Mouse (Mus musculus) adrenal gland, adult 2 months (tissue): ENCODE data around the gene Cfap57. TPM values are rescaled to one million over a fixed set of nuclear protein-coding genes. Genes with fewer than 3 reads are reported as not detected.

Source experiments
- DNase-seq: peaks from one replicate; pipeline ENCODE4 v3.0.0; 2021
- long read RNA-seq: library from polyadenylated mRNA; stranded (forward); transcript quantifications from one replicate; pipeline ENCODE4 v2.0.0, GENCODE M21; 2021
- polyA plus RNA-seq: library from polyadenylated mRNA; depleted of rRNA; stranded (reverse); fragments of >200 nt; gene quantifications from 2 replicates; pipeline ENCODE4 v1.2.3, GENCODE M21; 2012; rRNA removed
- total RNA-seq, 2 experiments: library from RNA; stranded (reverse); gene quantifications; 2 replicates each; pipeline ENCODE4 v1.2.3; 2021

The Cfap57 gene
- total RNA-seq, result under 1 TPM in 1 of 2 experiments, not detected in 1; 0.06 TPM
- not detected in 2 replicates for polyA plus RNA-seq
- long read RNA-seq, result 0 reads

- DNase-seq, result peak; percentile 92
Observed at GRCm38 (mm10) chr4:118620279-118620966, at the start of gene Cfap57, which contains the start of gene Ebna1bp2. TSS of gene Cfap57 (minus strand) at chr4:118620777. TSS of gene Ebna1bp2 (plus strand) at chr4:118620799.

DNA sequence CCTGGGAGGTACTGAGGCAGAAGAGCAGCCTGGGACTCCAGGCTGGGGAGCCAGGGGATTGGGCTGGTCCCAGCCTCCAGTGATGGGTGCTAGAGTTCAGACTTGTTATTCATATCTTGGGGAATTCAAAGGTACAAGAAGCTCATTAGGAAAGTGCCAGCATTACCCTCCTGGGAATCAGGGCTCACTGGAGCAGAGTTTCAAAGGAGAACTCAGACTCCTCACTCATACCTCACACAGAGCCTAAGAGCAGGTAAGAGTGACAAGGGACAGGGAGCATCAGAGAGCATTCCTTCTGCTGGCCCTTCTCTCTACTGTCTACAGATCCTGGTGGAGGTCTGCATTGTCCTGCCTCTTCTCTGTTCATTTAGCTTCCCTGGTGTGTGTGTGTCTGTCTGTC lies 38.1 kb upstream of the Cfap57 start, which contains the start of gene Olfr62:
TSS of gene Olfr62 (plus strand) at position 301 of the 400 bp plus-strand sequence.
- no peak for DNase-seq

DNA sequence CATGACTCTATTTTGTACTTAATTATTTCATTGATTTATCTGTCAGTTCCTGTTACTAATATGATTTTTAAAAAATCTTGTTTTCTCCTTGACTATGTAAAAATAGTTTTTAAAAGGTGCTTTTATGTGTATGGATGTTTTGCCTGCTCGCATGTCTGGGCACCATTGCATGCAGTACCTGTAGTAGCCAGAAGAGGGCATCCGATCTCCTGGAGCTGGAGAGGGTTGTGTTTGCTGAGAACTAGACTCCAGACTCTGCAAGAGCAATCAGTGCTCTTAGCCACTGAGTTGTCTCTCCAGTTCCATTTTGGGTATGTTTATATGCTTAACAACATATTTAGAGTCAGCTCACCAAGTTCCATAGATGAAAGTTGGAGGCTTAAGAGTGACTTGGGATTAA lies 24.7 kb upstream of the Cfap57 start:
- peak; percentile 33 for DNase-seq

DNA sequence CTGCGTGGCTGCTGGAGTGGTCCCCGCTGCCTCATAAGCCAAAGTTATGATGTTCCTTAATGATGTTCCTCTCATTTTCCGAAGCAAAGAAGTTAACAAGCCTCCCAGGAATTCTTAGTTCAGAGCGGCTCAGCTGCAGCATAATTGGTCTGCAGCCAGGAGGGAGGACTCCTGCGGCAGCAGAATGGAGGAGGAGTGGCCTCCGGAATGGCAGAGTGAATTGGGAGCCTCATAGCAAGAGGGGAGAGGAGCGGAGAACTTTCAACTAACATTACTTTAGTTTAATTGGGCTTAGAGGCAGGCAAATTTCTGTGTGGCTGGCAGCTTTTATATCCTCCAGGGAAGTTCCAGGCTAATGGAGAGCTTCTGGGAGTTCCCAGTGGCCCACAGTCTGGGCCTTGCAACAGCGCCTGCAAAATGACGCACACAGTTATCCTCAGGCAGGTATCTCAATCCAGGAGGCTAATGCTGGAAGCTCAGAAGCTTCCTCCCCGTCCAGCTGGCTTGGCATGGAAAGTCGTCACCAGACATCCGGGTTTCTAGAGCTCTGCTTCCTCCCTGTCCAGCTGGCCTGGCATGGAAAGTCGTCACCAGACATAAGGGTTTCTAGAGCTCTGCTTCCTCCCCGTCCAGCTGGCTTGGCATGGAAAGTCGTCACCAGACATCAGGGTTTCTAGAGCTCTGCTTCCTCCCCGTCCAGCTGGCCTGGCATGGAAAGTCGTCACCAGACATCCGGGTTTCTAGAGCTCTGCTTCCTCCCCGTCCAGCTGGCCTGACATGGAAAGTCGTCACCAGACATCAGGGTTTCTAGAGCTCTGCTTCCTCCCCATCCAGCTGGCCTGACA lies 22.0 kb upstream of the Cfap57 start:
- DNase-seq, result no peak

GRCm38 (mm10) chr4:118630261-118630660 lies 9.7 kb upstream of the Cfap57 start:
- no peak for DNase-seq

- no peak for DNase-seq
Observed at GRCm38 (mm10) chr4:118621781-118622180, 1.2 kb upstream of the Cfap57 start.

DNA sequence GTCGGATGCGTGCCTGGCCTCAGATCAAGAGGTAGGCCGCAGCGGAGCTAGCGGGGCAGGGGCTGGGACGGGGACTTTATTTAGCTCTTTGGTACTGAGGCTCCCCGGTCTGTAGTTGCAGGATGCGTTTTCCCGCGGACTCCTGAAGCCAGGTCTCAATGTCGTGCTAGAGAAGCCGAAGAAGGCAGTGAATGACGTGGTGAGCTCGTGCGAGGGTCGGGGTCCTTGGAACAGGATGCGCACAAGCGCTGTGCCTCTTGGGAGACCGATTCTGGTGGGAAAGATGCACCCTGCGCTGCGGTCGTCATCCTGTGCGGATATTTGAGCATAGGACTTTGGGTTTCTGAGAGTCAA lies 367 bp upstream of the Cfap57 start:
- DNase-seq, result no peak

DNA sequence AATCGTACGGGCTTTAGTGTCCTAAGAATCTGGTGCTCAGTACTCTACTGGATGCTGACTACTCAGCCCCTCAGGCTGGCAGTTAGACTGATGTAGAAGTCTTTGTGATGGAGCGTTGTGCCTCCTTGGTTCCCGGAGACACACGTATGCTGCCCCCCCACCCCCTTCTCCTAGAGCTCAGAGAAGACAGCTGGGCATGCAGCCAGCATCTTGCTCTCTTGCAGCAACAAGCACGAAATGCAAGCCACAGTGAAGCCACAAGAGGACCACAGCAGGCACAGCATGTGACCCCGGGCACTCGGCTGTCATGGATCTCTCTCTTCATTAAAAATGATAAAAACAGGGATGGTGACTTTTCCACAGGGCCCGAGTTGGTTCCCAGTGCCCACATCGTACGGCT lies 5.2 kb downstream of the Cfap57 start:
- DNase-seq, result no peak

- peak; percentile 24 for DNase-seq
Observed at GRCm38 (mm10) chr4:118612619-118613018, 8.0 kb downstream of the Cfap57 start.

DNA sequence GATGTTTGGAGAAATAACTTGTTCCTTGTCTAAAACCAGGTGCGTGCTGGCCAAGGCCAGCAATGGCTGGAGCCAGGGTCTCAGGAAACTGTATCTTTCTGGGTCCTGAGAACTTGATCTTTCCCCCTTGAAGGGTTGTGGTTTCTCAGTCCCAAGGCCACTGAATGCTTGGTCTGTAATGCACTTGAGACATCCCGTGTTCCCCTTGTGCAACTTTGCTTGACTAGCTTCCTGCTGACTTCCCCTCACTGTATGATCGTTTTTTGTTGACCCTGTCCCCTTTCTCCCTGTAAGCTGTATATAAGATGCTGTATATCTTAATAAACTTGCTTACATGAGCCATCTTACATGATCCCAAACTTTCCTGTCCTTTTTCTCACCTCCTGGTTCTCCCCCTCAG lies 10.7 kb downstream of the Cfap57 start:
- DNase-seq, result no peak

DNA sequence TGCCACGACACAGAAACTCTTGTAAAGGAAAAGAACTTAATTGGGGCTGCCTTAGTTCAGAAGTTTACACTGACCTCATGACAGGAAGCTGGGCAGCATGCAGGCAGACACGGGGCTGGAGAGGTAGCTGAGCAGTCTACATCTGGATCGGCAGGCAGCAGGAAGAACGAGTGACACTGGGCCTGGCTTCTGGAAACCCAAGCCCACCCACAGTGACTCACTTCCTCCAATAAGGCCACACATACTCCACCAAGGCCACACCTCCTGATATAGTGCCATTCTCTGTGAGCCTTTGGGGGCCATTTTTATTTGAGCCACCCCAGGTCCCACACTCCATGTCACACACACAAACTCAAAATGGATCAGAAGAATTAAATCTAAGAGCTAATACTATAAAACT lies 16.5 kb downstream of the Cfap57 start:
- DNase-seq, result no peak

DNA sequence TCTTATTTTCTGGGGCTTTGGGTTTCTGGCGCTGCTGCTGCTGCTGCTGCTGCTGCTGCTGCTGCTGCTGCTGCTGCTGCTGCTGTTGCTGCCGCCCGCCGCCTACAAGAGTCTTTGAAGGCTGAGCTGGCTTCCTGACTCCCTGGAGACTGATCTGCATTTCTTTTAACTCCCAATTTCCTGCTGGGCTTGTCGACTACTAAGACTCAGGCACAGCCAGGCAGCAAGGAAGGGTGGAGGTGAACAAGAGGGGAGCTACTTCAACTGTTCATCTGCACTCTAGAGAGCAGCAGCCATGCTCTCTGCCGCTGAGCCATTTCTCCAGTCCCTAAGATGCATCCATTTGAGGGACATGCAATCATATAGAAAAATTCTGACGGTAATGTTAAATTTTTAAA lies 30.8 kb downstream of the Cfap57 start:
- no peak for DNase-seq

- DNase-seq, result no peak
Observed at GRCm38 (mm10) chr4:118589053-118589732, 31.4 kb downstream of the Cfap57 start.

DNA sequence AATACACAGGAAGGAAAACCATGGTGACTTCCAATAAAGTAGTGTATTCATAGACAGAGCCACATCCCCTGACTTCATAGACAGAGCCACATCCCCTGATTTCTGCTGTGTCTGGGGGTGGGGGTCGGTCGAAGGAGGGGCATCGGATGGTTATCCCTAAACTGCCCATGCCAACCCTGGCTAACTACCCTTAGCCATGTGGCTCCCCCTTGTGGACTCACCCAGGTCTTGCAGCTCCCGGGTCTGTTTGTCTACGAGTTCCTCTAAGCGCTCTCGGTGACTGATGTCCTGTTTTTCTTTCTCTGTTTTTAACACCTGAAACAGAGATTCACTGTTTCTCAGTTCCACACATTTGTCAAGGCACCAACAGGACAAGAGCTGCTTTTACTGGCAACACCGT lies 37.9 kb downstream of the Cfap57 start:
- DNase-seq, result no peak

- no peak for DNase-seq
Observed at GRCm38 (mm10) chr4:118581508-118581907, 39.1 kb downstream of the Cfap57 start.

DNA sequence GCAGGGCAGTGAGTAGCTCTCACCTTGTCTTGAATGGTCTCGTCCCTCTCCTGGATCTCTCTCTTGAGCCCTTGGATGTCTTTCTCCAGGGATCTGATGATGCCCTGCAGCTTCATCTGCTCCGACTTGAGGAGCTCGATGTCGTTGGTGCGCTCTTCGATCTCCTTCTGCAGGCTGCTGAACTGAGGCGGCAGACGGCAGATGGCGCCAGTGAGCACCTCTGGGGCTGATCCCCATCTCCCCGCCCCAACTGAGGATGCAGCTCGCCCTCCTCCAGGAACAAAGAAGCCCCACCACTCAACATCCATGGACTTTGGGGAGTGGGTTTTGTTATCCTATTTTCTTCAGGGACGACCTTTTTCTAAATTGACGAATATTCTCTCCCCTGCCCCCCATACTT lies 41.3 kb downstream of the Cfap57 start:
- peak; percentile 10 for DNase-seq

- peak; percentile 63 for DNase-seq
Observed at GRCm38 (mm10) chr4:118576097-118576496, 44.5 kb downstream of the Cfap57 start.

DNA sequence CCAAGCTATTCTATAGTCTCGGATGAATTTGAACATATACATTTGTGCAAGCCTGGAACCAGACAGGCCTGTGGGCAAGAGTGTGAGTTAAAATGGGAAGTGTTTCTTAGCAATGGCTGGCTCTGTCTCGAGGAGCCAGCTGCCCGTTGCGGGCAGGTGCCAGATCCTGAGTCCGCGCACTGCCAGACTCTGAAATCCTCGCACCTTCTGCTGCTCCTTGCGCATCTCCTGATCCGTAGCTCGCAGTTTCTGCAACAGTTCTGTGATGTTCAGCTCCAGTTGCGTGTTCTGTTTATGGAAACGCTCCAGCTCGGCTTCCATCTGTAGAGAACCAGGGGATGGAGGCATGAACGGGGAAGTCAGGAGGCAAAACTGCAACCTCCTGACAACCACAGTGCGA lies 49.1 kb downstream of the Cfap57 start:
- DNase-seq, result no peak

- no peak for DNase-seq
Observed at GRCm38 (mm10) chr4:118569320-118569719, 51.3 kb downstream of the Cfap57 start.

DNA sequence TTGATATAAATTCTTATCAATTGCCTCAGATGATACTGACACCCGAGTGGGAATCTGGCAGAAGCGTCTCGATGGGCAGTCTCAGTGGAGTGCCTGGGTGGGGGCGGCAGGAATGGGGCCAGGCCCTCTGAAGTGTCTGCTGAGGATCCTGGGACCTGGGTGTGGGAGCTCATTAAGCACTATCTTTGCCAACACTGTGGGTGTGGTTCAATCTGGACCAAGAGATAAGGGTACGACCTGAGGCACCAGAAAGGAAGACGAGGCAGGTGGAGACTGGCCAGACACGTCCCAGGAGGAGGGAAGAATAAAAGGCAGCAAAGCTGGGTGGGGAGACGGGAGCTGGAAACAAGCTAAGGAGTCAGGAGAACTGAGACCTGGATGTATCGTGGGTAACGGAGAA lies 51.9 kb downstream of the Cfap57 start:
- DNase-seq, result no peak

DNA sequence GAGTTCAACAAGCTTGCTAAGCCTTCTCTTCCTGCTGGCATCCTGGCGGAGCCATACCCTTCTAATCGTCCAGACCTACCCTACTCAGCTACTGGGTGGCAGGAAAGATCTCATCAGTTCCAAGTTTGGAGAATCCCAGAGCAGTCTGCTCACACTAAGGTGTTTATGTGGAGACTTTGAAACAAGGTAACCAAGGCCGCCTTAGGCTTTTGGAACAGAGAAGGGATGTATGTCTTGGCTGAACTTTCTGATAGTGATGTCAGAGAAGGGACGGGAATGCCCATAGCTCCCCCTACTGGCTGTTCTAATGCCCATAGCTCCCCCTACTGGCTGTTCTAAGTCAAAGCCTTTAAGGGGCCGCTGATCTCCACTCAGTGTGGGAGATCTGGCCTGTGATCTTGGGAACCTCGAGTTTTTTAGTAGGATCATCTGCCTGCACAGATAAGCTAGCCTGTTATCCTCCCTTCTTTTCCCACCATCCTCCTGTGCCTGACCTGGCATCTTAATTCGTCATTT lies 54.4 kb downstream of the Cfap57 start:
- DNase-seq, result peak; percentile 34

DNA sequence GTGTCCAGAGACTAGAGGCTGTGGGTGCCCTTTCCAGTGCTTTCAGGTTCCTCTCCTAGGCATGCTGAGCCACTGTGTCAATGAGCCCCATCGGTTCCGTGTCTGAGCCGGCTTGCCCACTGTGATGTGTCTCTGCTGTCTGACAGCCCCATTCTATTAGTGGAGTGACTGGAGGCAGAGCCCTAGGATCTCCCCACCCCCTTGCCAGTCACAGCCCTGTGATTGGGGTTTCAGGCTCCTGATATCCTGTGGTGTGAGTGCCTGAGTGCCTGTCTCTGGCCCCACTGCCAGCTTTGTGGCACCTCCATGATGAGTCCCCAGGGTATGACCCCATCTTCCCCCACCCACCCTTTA lies 55.7 kb downstream of the Cfap57 start:
- DNase-seq, result no peak
